Mouse (Mus musculus) testis, adult 2 months (tissue): ENCODE results near the gene Tbx3.

Source experiments
- CTCF ChIP-seq: fragments of 200-500 bp; IDR thresholded peaks from 2 replicates; pipeline ENCODE4 v1.5.1; 2012; ENCODE audit warnings: low read depth, mild to moderate bottlenecking, inconsistent platforms, low read length, moderate library complexity; ENCODE audit not compliant: control insufficient read depth, insufficient read depth, insufficient replicate concordance
- POLR2A ChIP-seq: fragments of 200-500 bp; IDR thresholded peaks from 2 replicates; pipeline ENCODE4 v1.6.1; 2012; ENCODE audit warnings: low read depth, mild to moderate bottlenecking, inconsistent platforms, low read length, moderate library complexity; ENCODE audit not compliant: control insufficient read depth

DNA sequence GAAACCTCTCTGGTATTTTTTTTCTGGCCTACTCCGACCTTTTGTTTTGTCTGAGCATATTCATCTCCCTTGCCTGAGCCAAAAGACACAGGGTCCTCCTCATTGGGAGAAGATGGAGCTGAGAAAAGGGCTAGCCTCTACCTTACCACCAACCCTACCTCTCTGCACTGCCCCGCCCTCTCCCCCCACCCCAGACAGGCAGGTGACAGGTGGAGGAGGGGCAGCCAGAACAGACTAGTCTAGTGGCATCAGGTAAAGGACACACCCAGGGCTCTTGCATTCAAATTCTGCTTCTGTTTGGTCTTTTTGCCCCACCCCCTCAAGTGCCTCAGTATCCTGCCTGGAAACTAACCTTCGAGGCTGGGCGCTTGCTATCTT lies 11.4 kb downstream of the Tbx3 start:
- TF ChIP-seq CTCF = no peak
- no peak for TF ChIP-seq POLR2A
